Mouse (Mus musculus): Measurements from ENCODE around the gene Nipa1. TPM values are rescaled to one million over a fixed set of nuclear protein-coding genes. Genes with fewer than 3 reads are reported as not detected.

The Nipa1 gene
- 0.43 TPM in 1 of 2 replicates, not detected in the other for total RNA-seq (2023)

DNA sequence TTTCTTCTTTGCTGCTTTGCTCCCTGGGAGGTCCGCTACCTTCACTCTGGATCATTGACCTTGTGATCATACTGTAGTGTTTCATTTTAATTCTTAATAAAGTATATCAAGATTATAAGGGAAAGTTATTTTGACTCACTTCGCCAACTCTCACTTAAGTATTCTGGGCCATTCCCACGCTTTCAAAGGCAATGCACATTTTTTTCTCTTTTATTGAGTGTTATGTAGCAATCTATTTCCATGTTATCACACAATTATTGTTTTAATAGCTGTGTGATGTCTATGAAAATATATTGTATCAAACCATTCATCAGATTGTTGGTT lies at the start of gene Nipa1:
Gene Nipa1 (minus strand): TSS at position 25 of the 324 bp plus-strand sequence.

DNA sequence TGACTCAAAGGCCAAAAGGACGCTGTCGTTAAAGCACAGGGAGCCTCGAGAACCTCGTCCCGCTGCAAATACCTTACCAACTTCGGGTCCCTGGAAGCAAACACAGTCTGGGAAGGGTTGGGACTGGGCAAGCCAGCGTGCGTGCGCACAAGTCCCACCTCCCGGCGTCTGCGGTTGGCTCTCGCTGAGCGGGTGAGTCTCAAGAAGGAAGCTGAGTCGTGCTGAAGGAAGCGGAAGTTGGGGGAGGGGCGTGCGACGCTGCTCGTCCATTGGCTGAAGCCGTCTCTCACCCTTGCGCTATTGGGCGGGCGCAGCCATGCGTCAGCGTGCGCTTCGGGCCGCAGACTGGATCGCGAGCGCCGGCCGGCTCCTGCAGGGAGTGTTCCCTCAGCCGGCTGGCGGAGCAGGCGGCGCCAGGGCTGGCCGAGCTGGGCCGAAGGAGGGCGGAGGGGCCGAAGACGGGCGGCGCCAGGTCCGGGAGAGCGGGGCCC lies 30.1 kb upstream of the Nipa1 start, which contains the start of gene Herc2:
Gene Herc2 (plus strand): TSS at position 366 of the 491 bp plus-strand sequence.

DNA sequence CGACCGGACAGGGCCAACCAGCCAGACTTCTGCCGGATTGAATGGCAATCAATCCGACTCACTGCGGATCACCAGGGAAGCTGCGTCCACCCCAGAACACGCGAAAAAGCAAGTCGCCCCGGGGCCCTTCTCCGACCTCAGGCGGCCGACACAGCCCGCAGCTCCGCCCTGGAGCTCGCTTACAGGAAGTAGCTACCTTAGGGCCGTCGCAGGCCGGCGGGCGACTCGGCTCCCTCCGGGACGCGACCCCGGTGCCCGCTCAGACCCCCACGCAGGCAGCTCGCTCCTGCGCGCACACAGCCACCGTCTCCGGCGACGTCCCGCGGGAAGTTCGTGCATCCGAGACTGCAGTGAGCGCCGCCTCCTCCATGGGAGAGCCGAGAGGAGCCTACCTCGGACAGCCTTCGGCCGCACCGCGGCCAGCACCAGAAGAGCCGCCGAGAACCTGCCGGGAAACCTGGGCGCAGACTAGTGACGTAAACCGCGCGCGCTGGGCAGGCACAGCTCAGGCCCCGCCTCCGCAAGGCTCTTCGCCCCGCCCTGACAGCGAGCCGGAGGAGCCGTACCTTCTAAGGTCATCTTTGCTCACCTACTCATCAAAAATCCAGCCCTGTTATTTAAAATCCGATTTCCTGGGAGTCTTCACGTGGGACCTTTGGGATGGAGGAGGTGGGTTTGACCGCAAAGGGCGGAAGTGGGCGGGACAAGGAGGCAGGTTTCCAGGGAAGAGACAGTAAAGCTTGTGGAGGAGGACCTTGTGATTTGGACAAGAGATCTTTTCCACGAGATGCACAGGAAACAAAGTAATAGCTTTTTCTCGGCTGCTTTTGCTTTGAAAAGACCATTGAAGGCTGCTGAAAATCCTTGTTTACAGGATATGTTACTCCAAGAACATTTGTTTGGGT lies 57.5 kb downstream of the Nipa1 start, which contains the start of gene Nipa2:
Gene Nipa2 (minus strand): TSS at position 473 of the 905 bp plus-strand sequence.

Other genes starting within 250 kb of the Nipa1 start
- 11.9 and 12.6 TPM in 2 replicates for gene Tubgcp5, start 225.8 kb downstream of the Nipa1 start, total RNA-seq (2023)
- gene Cyfip1, start 178.2 kb downstream of the Nipa1 start, total RNA-seq (2023): 71.7 and 80.7 TPM in 2 replicates
- 31.0 and 53.1 TPM in 2 replicates for gene Nipa2, start 57.5 kb downstream of the Nipa1 start, total RNA-seq (2023)
- 36.0 and 46.7 TPM in 2 replicates for gene Herc2, start 30.2 kb upstream of the Nipa1 start, total RNA-seq (2023)
- gene Oca2, start 219.8 kb upstream of the Nipa1 start, total RNA-seq (2023): not detected in 2 replicates